Mouse (Mus musculus): Measurements from ENCODE around the gene P2rx1. TPM values are rescaled to one million over a fixed set of nuclear protein-coding genes. Genes with fewer than 3 reads are reported as not detected.

P2rx1 gene
- total and polyA plus RNA-seq, 3 experiments = 0.21 to 0.86 (median 0.76) TPM

DNA sequence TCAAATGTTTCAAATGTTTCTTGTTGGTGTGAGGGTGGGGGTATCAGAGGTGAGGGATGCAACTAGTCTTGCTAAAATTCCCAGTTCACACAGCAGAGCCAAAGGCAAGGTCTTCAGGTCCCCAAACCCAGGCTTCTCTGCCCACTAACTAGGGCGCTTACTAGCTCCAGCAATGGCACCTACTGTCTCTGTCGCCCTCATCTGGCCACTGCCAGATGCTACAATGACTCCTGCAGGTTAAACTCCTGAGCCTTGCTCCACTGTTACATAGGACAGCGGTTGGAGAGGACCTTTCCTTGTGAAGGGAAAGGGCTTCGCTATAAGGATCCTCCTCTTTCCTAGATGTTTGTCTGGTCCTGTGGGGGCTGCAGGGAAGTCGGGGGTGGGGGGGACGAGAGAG, 2.1 kb downstream of the P2rx1 start:
- Histone ChIP-seq H3K4me1 (ENCODE audit: control insufficient read depth, insufficient read depth, low read length) (peaks cover 6% of the 10 kb centered on the region), H3K36me3 (ENCODE audit: control insufficient read depth, insufficient read depth, low read length) (no peaks in the 10 kb centered on the region), H3K9ac (ENCODE audit: low read depth, low read length) (no peak overlapping the region), H3K4me3 (no peak overlapping the region), H3K27ac (no peak overlapping the region), H3K79me2 (replicated peaks; ENCODE audit: control insufficient read depth, insufficient read depth, low read length) (no peaks in the 10 kb centered on the region), H3K27me3 (ENCODE audit: control insufficient read depth, insufficient read depth, low read length) (no peaks in the 10 kb centered on the region)
- peak; percentile 75 to 80 for DNase-seq
- WGBS = 11% methylated on average over 6 of the region's 6 CpGs
- intact Hi-C loops (cut with DNase I) = loop anchor here (1.0 to 10.0 kb wide), 2 partner anchors 75 to 426 kb away; no protein-coding TSS in a partner anchor
- TF ChIP-seq EP300 (IDR thresholded peaks at IDR 0.05; ENCODE audit: insufficient read depth, low read depth, low read length) (peak; percentile 92), CTCF (IDR thresholded peaks at IDR 0.05) (peak; percentile 93), POLR2A (IDR thresholded peaks at IDR 0.05; ENCODE audit: insufficient read depth, low read depth, low read length) (no peak)

DNA sequence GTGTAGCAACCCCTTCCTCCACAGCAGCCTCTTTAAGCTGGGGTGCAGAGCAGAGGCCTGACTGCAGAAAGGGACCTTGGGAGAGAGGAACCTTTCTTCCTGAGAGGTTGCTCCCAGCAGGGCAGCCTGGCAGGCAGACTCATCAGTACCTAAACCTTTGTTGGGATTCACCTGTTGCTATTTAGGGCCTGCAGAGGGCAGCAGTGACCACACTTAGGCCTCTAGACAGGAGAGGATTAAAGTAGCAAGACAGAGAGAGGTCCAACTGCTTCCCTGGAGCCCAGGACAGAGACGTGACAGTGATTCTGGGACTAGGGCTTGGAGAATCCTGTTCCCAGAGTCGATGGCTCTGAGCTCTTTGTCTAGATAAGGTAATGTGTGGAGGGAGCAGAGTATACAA, 7.5 kb downstream of the P2rx1 start:
- Histone ChIP-seq H3K27ac (0 out of 2 replicates have a peak overlapping the region, but pooled peaks have one; percentile 2), H3K36me3 (ENCODE audit: control insufficient read depth, insufficient read depth, low read length) (no peaks in the 10 kb centered on the region), H3K4me3 (no peak overlapping the region), H3K9ac (ENCODE audit: low read depth, low read length) (no peak overlapping the region), H3K4me1 (ENCODE audit: control insufficient read depth, insufficient read depth, low read length) (peaks cover 2% of the 10 kb centered on the region; the same call in 1 of the 2 replicates), H3K79me2 (replicated peaks; ENCODE audit: control insufficient read depth, insufficient read depth, low read length) (no peaks in the 10 kb centered on the region), H3K27me3 (ENCODE audit: control insufficient read depth, insufficient read depth, low read length) (no peaks in the 10 kb centered on the region)
- TF ChIP-seq POLR2A (IDR thresholded peaks at IDR 0.05; ENCODE audit: insufficient read depth, low read depth, low read length) = no peak
- TF ChIP-seq CTCF (IDR thresholded peaks at IDR 0.05) = peak; percentile 94
- TF ChIP-seq EP300 (IDR thresholded peaks at IDR 0.05; ENCODE audit: insufficient read depth, low read depth, low read length) = peak; percentile 83
- peak; percentile 66 to 68 for DNase-seq
- 2% methylated on average over 2 of the region's 2 CpGs for WGBS
- intact Hi-C loops (cut with DNase I) = loop anchor here (1.0 to 10.0 kb wide), 6 partner anchors 33 to 1364 kb away; no protein-coding TSS in a partner anchor

DNA sequence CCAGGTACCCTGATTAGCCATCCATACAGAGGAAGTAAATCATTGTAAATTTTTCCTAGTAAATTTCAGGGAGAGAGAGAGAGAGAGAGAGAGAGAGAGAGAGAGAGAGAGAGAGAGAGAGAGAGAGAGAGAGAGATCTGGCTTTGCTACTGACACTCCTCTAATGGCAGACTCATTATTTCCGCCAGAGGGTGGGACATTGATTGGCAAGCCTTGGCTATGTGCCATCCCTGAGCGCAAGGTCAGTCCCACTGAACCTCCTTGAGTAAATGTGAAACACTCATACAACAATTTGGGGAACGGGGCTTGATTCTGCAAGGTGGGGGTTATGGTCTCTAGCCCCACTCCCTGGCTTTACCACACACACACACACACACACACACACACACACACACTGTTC, 8.2 kb downstream of the P2rx1 start:
- DNase-seq = no peak
- no peak overlapping the region for H3K4me3 ChIP-seq
- no peaks in the 10 kb centered on the region for H3K79me2 ChIP-seq (replicated peaks; ENCODE audit: control insufficient read depth, insufficient read depth, low read length)
- intact Hi-C loops (cut with DNase I) = loop anchor here (2.0 to 10.0 kb wide), 4 partner anchors 100 to 1364 kb away; no protein-coding TSS in a partner anchor
- no peaks in the 10 kb centered on the region for H3K27me3 ChIP-seq (ENCODE audit: control insufficient read depth, insufficient read depth, low read length)
- no peak overlapping the region for H3K27ac ChIP-seq
- no peak overlapping the region for H3K9ac ChIP-seq (ENCODE audit: low read depth, low read length)
- WGBS = 34% methylated on average over 3 of the region's 3 CpGs
- no peaks in the 10 kb centered on the region for H3K36me3 ChIP-seq (ENCODE audit: control insufficient read depth, insufficient read depth, low read length)
- no peak for TF ChIP-seq EP300 (IDR thresholded peaks at IDR 0.05; ENCODE audit: insufficient read depth, low read depth, low read length)
- no peak for TF ChIP-seq POLR2A (IDR thresholded peaks at IDR 0.05; ENCODE audit: insufficient read depth, low read depth, low read length)
- no peak for TF ChIP-seq CTCF (IDR thresholded peaks at IDR 0.05)
- peaks cover 2% of the 10 kb centered on the region; the same call in 1 of the 2 replicates for H3K4me1 ChIP-seq (ENCODE audit: control insufficient read depth, insufficient read depth, low read length)

DNA sequence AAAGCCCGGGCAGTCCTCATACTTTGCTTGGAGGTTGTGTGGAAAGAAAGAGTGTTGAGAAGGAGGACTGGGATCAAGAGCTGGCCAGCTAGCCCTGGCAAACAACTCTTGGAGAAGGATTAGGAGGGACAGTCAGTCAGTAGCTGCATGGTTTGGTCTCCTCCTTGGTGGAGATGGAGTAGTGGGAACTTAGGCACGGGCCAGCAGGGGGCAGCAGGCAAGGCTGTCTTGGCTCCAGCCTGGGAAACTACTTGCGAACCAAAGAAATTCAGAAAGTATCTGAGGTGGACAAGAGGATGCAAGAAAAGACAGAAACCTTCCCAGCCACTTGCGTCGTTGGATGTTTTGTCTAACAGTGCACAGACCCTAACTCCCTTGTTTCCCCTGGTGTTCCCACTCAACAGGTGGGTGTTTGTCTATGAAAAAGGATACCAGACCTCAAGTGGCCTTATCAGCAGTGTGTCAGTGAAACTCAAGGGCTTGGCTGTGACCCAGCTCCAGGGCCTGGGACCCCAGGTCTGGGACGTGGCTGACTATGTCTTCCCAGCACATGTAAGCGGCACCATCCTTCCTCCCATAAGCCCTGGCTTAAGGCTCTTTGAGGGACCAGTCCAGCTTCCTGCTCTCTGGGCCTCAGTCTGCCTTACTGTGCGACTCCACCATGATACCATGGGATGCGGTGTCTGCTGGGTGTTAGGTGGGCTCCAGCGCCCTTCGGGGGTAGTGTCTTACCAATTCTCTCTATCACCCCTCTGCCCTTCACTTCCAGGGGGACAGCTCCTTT, 9.0 kb downstream of the P2rx1 start:
- intact Hi-C loops (cut with DNase I) = loop anchor here (2.0 to 10.0 kb wide), 4 partner anchors 99 to 1363 kb away; no protein-coding TSS in a partner anchor
- Histone ChIP-seq H3K79me2 (replicated peaks; ENCODE audit: control insufficient read depth, insufficient read depth, low read length) (no peaks in the 10 kb centered on the region), H3K9ac (ENCODE audit: low read depth, low read length) (no peak overlapping the region), H3K27ac (no peak overlapping the region), H3K4me3 (no peak overlapping the region), H3K27me3 (ENCODE audit: control insufficient read depth, insufficient read depth, low read length) (no peaks in the 10 kb centered on the region), H3K4me1 (ENCODE audit: control insufficient read depth, insufficient read depth, low read length) (peaks cover 2% of the 10 kb centered on the region; the same call in 1 of the 2 replicates), H3K36me3 (ENCODE audit: control insufficient read depth, insufficient read depth, low read length) (no peaks in the 10 kb centered on the region)
- WGBS = 48% methylated on average over 11 of the region's 11 CpGs
- DNase-seq = peak; percentile 58 to 74
- no peak for TF ChIP-seq EP300 (IDR thresholded peaks at IDR 0.05; ENCODE audit: insufficient read depth, low read depth, low read length)
- TF ChIP-seq CTCF (IDR thresholded peaks at IDR 0.05) = peak; percentile 87
- TF ChIP-seq POLR2A (IDR thresholded peaks at IDR 0.05; ENCODE audit: insufficient read depth, low read depth, low read length) = no peak

DNA sequence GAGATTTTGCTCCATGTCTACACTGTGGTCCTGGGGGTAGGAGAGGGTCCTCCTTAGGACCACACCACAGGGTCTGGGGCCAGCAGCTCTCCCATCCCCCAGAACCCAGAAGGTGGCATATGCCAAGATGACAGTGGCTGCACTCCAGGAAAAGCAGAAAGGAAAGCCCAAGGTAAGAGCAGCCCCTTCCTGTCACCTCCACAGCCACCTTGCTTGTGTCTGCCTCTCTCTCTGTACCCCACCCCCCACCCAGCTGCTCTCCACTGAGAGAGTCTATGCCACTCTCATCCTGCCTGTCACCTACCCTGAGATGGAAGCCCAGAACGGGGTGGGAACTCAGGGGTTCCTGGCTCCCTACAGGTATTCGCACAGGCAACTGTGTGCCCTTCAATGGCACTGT, 9.9 kb downstream of the P2rx1 start:
- Histone ChIP-seq H3K36me3 (ENCODE audit: control insufficient read depth, insufficient read depth, low read length) (no peaks in the 10 kb centered on the region), H3K79me2 (replicated peaks; ENCODE audit: control insufficient read depth, insufficient read depth, low read length) (no peaks in the 10 kb centered on the region), H3K27me3 (ENCODE audit: control insufficient read depth, insufficient read depth, low read length) (no peaks in the 10 kb centered on the region), H3K4me3 (no peak overlapping the region), H3K4me1 (ENCODE audit: control insufficient read depth, insufficient read depth, low read length) (peaks cover 2% of the 10 kb centered on the region; the same call in 1 of the 2 replicates), H3K27ac (no peak overlapping the region), H3K9ac (ENCODE audit: low read depth, low read length) (no peak overlapping the region)
- intact Hi-C loops (cut with DNase I) = loop anchor here (5.0 to 10.0 kb wide), 3 partner anchors 98 to 434 kb away; no protein-coding TSS in a partner anchor
- TF ChIP-seq POLR2A (IDR thresholded peaks at IDR 0.05; ENCODE audit: insufficient read depth, low read depth, low read length) (no peak), CTCF (IDR thresholded peaks at IDR 0.05) (no peak), EP300 (IDR thresholded peaks at IDR 0.05; ENCODE audit: insufficient read depth, low read depth, low read length) (no peak)
- DNase-seq = no peak
- WGBS = 76% methylated on average over 2 of the region's 2 CpGs

Data from heart, adult 2 months (tissue).